Mouse (Mus musculus): ENCODE data around the gene Gas6. TPM values are rescaled to one million over a fixed set of nuclear protein-coding genes. Genes with fewer than 3 reads are reported as not detected.

Gene Gas6
- polyA plus RNA-seq, 1 experiment from 2014 or later, result 76.9 TPM

- H3K27me3 ChIP-seq (ENCODE audit: insufficient read depth, low read length), result no peaks in the 10 kb centered on the region
- no peak overlapping the region for H3K27ac ChIP-seq (ENCODE audit: low read length)
- no peak for ATAC-seq (ENCODE audit: low FRiP score, low TSS enrichment)
- WGBS, result 75% methylated on average over 9 of the region's 9 CpGs
- H3K4me3 ChIP-seq (ENCODE audit: low read length), result no peak overlapping the region
- no peak overlapping the region for H3K9ac ChIP-seq (replicated peaks; ENCODE audit: low read length)
- H3K9me3 ChIP-seq (ENCODE audit: low read length), result no peaks in the 10 kb centered on the region
- H3K36me3 ChIP-seq (ENCODE audit: insufficient read depth, low read length), result 0 out of 2 replicates have a peak, but pooled peaks cover 5% of the 10 kb centered on the region
- no peak overlapping the region for H3K4me2 ChIP-seq (replicated peaks; ENCODE audit: low read depth, low read length)
- H3K4me1 ChIP-seq (ENCODE audit: insufficient read depth, low read length), result peaks cover 12% of the 10 kb centered on the region
Observed at GRCm38 (mm10) chr8:13468737-13469136, 25.6 kb downstream of the Gas6 start.

- Histone ChIP-seq H3K4me3 (ENCODE audit: low read length) (no peak overlapping the region), H3K27ac (ENCODE audit: low read length) (no peak overlapping the region), H3K27me3 (ENCODE audit: insufficient read depth, low read length) (no peaks in the 10 kb centered on the region), H3K9me3 (ENCODE audit: low read length) (no peaks in the 10 kb centered on the region), H3K4me1 (ENCODE audit: insufficient read depth, low read length) (peaks cover 16% of the 10 kb centered on the region), H3K36me3 (ENCODE audit: insufficient read depth, low read length) (no peaks in the 10 kb centered on the region), H3K4me2 (replicated peaks; ENCODE audit: low read depth, low read length) (no peak overlapping the region), H3K9ac (replicated peaks; ENCODE audit: low read length) (no peak overlapping the region)
- peak; percentile 24; the same call in 1 of the 2 replicates for ATAC-seq (ENCODE audit: low FRiP score, low TSS enrichment)
- 51% methylated on average over 5 of the region's 5 CpGs for WGBS
Observed at GRCm38 (mm10) chr8:13466989-13467388, 27.3 kb downstream of the Gas6 start.

- no peak for ATAC-seq (ENCODE audit: low FRiP score, low TSS enrichment)
- Histone ChIP-seq H3K4me2 (replicated peaks; ENCODE audit: low read depth, low read length) (peak overlapping the region; percentile 13; the same call in 1 of the 2 replicates), H3K4me3 (ENCODE audit: low read length) (no peak overlapping the region), H3K9ac (replicated peaks; ENCODE audit: low read length) (no peak overlapping the region), H3K27me3 (ENCODE audit: insufficient read depth, low read length) (no peaks in the 10 kb centered on the region), H3K27ac (ENCODE audit: low read length) (no peak overlapping the region), H3K9me3 (ENCODE audit: low read length) (no peaks in the 10 kb centered on the region), H3K36me3 (ENCODE audit: insufficient read depth, low read length) (no peaks in the 10 kb centered on the region), H3K4me1 (ENCODE audit: insufficient read depth, low read length) (peaks cover 25% of the 10 kb centered on the region)
- 27% methylated on average over 7 of the region's 7 CpGs for WGBS
Observed at GRCm38 (mm10) chr8:13465324-13465723, 29.0 kb downstream of the Gas6 start.

GRCm38 (mm10) chr8:13462392-13462791 is 31.9 kb downstream of the Gas6 start:
- no peak overlapping the region for H3K27ac ChIP-seq (ENCODE audit: low read length)
- ATAC-seq (ENCODE audit: low FRiP score, low TSS enrichment), result no peak
- WGBS, result 55% methylated on average over 10 of the region's 10 CpGs

GRCm38 (mm10) chr8:13461843-13462242 is 32.4 kb downstream of the Gas6 start:
- H3K9me3 ChIP-seq (ENCODE audit: low read length), result no peaks in the 10 kb centered on the region
- no peaks in the 10 kb centered on the region for H3K27me3 ChIP-seq (ENCODE audit: insufficient read depth, low read length)
- H3K27ac ChIP-seq (ENCODE audit: low read length), result no peak overlapping the region
- peaks cover 25% of the 10 kb centered on the region for H3K4me1 ChIP-seq (ENCODE audit: insufficient read depth, low read length)
- WGBS, result 44% methylated on average over 4 of the region's 4 CpGs
- ATAC-seq (ENCODE audit: low FRiP score, low TSS enrichment), result 0 out of 2 replicates have a peak, but pooled peaks have one; percentile 10
- no peak overlapping the region for H3K9ac ChIP-seq (replicated peaks; ENCODE audit: low read length)
- no peak overlapping the region for H3K4me2 ChIP-seq (replicated peaks; ENCODE audit: low read depth, low read length)
- no peak overlapping the region for H3K4me3 ChIP-seq (ENCODE audit: low read length)
- H3K36me3 ChIP-seq (ENCODE audit: insufficient read depth, low read length), result no peaks in the 10 kb centered on the region

More at GRCm38 (mm10) chr8:13462392-13462791, 31.9 kb downstream of the Gas6 start:
- Histone ChIP-seq H3K4me3 (ENCODE audit: low read length) (no peak overlapping the region), H3K9me3 (ENCODE audit: low read length) (no peaks in the 10 kb centered on the region), H3K36me3 (ENCODE audit: insufficient read depth, low read length) (no peaks in the 10 kb centered on the region), H3K4me1 (ENCODE audit: insufficient read depth, low read length) (peaks cover 25% of the 10 kb centered on the region), H3K4me2 (replicated peaks; ENCODE audit: low read depth, low read length) (no peak overlapping the region), H3K27me3 (ENCODE audit: insufficient read depth, low read length) (no peaks in the 10 kb centered on the region), H3K9ac (replicated peaks; ENCODE audit: low read length) (no peak overlapping the region)

- no peaks in the 10 kb centered on the region for H3K27me3 ChIP-seq (ENCODE audit: insufficient read depth, low read length)
- no peak overlapping the region for H3K4me2 ChIP-seq (replicated peaks; ENCODE audit: low read depth, low read length)
- WGBS, result 53% methylated on average over 17 of the region's 17 CpGs
- H3K4me3 ChIP-seq (ENCODE audit: low read length), result no peak overlapping the region
- ATAC-seq (ENCODE audit: low FRiP score, low TSS enrichment), result no peak; the same call in 1 of the 2 replicates
- H3K4me1 ChIP-seq (ENCODE audit: insufficient read depth, low read length), result peaks cover 25% of the 10 kb centered on the region
- no peak overlapping the region for H3K27ac ChIP-seq (ENCODE audit: low read length)
- H3K9ac ChIP-seq (replicated peaks; ENCODE audit: low read length), result no peak overlapping the region
- no peaks in the 10 kb centered on the region for H3K36me3 ChIP-seq (ENCODE audit: insufficient read depth, low read length)
- no peaks in the 10 kb centered on the region for H3K9me3 ChIP-seq (ENCODE audit: low read length)
Observed at GRCm38 (mm10) chr8:13461085-13461765, 33.1 kb downstream of the Gas6 start.

- no peak overlapping the region for H3K9ac ChIP-seq (replicated peaks; ENCODE audit: low read length)
- WGBS, result 92% methylated on average over 4 of the region's 4 CpGs
- ATAC-seq (ENCODE audit: low FRiP score, low TSS enrichment), result no peak
- H3K36me3 ChIP-seq (ENCODE audit: insufficient read depth, low read length), result no peaks in the 10 kb centered on the region
- H3K4me1 ChIP-seq (ENCODE audit: insufficient read depth, low read length), result peaks cover 14% of the 10 kb centered on the region
- no peak overlapping the region for H3K4me2 ChIP-seq (replicated peaks; ENCODE audit: low read depth, low read length)
- no peak overlapping the region for H3K4me3 ChIP-seq (ENCODE audit: low read length)
- H3K9me3 ChIP-seq (ENCODE audit: low read length), result no peaks in the 10 kb centered on the region
- no peaks in the 10 kb centered on the region for H3K27me3 ChIP-seq (ENCODE audit: insufficient read depth, low read length)
- H3K27ac ChIP-seq (ENCODE audit: low read length), result no peak overlapping the region
Observed at GRCm38 (mm10) chr8:13459431-13459830, 34.9 kb downstream of the Gas6 start.

- Histone ChIP-seq H3K4me2 (replicated peaks; ENCODE audit: low read depth, low read length) (no peak overlapping the region), H3K27me3 (ENCODE audit: insufficient read depth, low read length) (no peaks in the 10 kb centered on the region), H3K9me3 (ENCODE audit: low read length) (no peaks in the 10 kb centered on the region), H3K36me3 (ENCODE audit: insufficient read depth, low read length) (no peaks in the 10 kb centered on the region), H3K4me1 (ENCODE audit: insufficient read depth, low read length) (no peaks in the 10 kb centered on the region), H3K9ac (replicated peaks; ENCODE audit: low read length) (no peak overlapping the region), H3K4me3 (ENCODE audit: low read length) (no peak overlapping the region), H3K27ac (ENCODE audit: low read length) (no peak overlapping the region)
- WGBS, result 22% methylated on average over 2 of the region's 2 CpGs
- peak; percentile 69; the same call in 1 of the 2 replicates for ATAC-seq (ENCODE audit: low FRiP score, low TSS enrichment)
Observed at GRCm38 (mm10) chr8:13455295-13455694, 39.0 kb downstream of the Gas6 start.

- no peaks in the 10 kb centered on the region for H3K36me3 ChIP-seq (ENCODE audit: insufficient read depth, low read length)
- H3K9ac ChIP-seq (replicated peaks; ENCODE audit: low read length), result no peak overlapping the region
- 65% methylated on average over 8 of the region's 8 CpGs for WGBS
- no peaks in the 10 kb centered on the region for H3K27me3 ChIP-seq (ENCODE audit: insufficient read depth, low read length)
- ATAC-seq (ENCODE audit: low FRiP score, low TSS enrichment), result no peak
- no peaks in the 10 kb centered on the region for H3K4me1 ChIP-seq (ENCODE audit: insufficient read depth, low read length)
- no peak overlapping the region for H3K4me3 ChIP-seq (ENCODE audit: low read length)
- no peak overlapping the region for H3K4me2 ChIP-seq (replicated peaks; ENCODE audit: low read depth, low read length)
- no peaks in the 10 kb centered on the region for H3K9me3 ChIP-seq (ENCODE audit: low read length)
- H3K27ac ChIP-seq (ENCODE audit: low read length), result no peak overlapping the region
Observed at GRCm38 (mm10) chr8:13454341-13455113, 39.8 kb downstream of the Gas6 start.

Measured in kidney, embryonic 16.5 days (tissue).